Mouse (Mus musculus): ENCODE data around the gene Psma1. TPM values are rescaled to one million over a fixed set of nuclear protein-coding genes. Genes with fewer than 3 reads are reported as not detected.
A peak's percentile ranks its signal among the peaks of the same experiment; 100 is the strongest.

The Psma1 gene
- total RNA-seq, 4 experiments from 2014 or later = 118 to 124 (median 118) TPM

DNA sequence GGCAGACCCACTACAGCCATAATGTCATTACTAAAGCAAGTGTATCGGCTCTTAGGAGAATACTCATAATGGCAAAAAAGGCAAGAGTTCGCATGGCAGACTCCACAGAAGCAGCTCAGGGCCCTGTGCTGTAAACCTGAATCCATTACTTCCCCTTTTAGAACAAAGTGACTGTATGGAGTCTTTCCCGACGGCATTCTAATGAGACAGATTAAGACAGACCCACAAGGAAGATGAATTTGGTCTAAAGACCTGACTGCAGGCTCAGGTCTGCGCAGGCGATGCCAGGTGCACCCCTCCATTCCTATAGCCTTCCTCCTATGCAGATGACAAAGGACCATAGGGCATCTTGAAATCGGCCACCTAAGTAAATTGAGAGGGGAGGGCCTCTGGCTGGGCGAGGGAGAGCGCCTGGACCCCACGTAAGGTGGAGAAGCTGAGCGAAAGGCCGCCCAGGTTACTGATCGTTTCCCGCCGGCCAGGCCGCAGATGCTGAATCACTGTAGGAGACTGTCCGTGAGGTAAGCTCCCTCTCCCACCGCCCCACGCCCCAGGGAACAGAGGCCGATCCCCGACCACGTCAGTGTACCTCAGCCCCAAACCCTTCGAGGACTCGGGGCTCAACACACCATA lies 430 bp downstream of the Psma1 start:
- DNase-seq (ENCODE audit: low spot score in 2 of 2) = no peak

DNA sequence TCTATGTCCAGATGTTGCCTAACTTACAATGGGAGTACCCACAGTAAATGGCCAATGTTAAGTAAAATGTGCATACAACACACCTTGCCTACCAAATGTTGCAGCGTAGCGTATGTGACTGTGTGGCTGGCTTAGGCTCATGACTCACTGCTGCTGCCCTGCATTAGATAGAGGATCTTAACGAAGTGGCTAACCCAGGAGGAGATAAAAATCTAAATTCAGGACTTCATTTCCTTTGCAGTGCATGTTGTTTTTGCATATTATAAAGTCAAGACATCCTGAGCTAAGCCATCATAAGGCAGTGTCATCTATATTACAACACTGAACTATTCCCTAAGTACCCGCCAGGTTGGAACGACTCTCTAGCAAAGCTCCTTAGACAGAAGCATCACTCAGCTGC lies 7.5 kb downstream of the Psma1 start:
- DNase-seq (ENCODE audit: low spot score in 2 of 2) = no peak

GRCm38 (mm10) chr7:114253885-114254833 lies 21.8 kb downstream of the Psma1 start, which contains the start of gene Copb1:
Copb1 (minus strand) TSS chr7:114254711.
- DNase-seq (ENCODE audit: low spot score in 2 of 2) = peak; percentile 86 to 91

DNA sequence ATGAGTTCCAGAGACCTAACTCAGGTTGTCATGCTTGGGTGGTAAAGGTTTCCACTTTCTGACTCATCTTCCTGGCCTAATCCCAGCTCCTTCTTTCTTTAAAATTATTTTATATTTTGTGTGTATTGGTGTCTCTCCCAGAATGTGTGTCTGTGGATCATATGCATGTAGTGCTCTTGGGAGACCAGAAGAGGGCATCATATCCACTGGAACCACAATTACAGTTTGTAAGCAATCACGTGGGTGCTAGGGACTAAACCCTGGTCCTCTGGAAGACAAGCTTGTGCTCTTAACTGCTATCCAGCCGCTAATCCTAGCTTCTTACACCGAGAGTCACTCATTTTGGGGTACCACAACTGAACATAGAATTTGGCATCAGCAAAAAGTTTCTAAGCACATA lies 24.2 kb downstream of the Psma1 start:
- no peak for DNase-seq (ENCODE audit: low spot score in 2 of 2)

DNA sequence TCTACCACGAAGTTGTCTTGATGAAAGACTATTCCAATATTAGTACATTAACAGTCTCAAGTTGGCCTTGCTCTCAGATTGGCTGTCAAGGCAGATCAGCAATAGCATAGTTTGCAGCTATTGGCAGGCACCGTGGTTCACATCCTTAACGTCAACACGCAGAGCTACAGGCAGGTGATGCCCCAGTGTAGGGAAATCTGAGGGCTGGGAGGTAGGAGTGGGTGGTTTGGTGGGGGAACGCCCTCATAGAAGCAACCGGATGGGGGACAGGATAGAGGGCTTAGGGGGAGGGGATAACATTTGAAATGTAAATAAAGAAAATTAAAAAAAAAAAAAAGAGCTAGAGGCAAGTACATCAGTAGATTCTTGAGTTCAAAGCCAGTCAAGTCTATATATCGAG lies 41.9 kb downstream of the Psma1 start:
- no peak for DNase-seq (ENCODE audit: low spot score in 2 of 2)

GRCm38 (mm10) chr7:114232982-114233381 lies 42.9 kb downstream of the Psma1 start:
- DNase-seq (ENCODE audit: low spot score in 2 of 2) = no peak

GRCm38 (mm10) chr7:114231857-114232256 lies 44.1 kb downstream of the Psma1 start:
- no peak for DNase-seq (ENCODE audit: low spot score in 2 of 2)

GRCm38 (mm10) chr7:114226521-114226920 lies 49.4 kb downstream of the Psma1 start:
- no peak for DNase-seq (ENCODE audit: low spot score in 2 of 2)

GRCm38 (mm10) chr7:114220433-114220832 lies 55.5 kb downstream of the Psma1 start:
- DNase-seq (ENCODE audit: low spot score in 2 of 2) = no peak

- no peak for DNase-seq (ENCODE audit: low spot score in 2 of 2)
Observed at GRCm38 (mm10) chr7:114216908-114217307, 59.0 kb downstream of the Psma1 start.

Other genes with a start within 250 kb of the Psma1 start
- gene Rras2, start 158.3 kb downstream of the Psma1 start, total RNA-seq (2022) = 10 to 100 TPM; 21.6 to 25.8 (median 23.3) TPM
- gene Copb1, start 21.4 kb downstream of the Psma1 start, total RNA-seq (2022) = 10 to 100 TPM; 56.4 to 66.4 (median 63.2) TPM
- gene Pde3b, start 139.2 kb upstream of the Psma1 start, total RNA-seq (2022) = 10 to 100 TPM in 3 of 4 experiments, 1 to 10 TPM in 1; 9.1 to 13.4 (median 11.3) TPM